Mouse (Mus musculus) gastrocnemius, adult 18-20 months (tissue): Measurements from ENCODE around the gene Stox2. TPM values are rescaled to one million over a fixed set of nuclear protein-coding genes. Genes with fewer than 3 reads are reported as not detected.

Experiments used
- DNase-seq: peaks from one replicate; pipeline ENCODE4 v3.0.0; 2021; ENCODE audit warnings: low spot score
- total RNA-seq, 2 experiments: library from RNA; stranded (reverse); gene quantifications; 2 replicates each; pipeline ENCODE4 v1.2.3; 2021

The Stox2 gene
- total RNA-seq, 2 experiments from 2014 or later = 6.0 to 6.6 TPM

GRCm38 (mm10) chr8:47185396-47185795 is 260.8 kb downstream of the Stox2 start:
- no peak for DNase-seq

- no peak for DNase-seq
Observed at GRCm38 (mm10) chr8:47182771-47183558, 263.2 kb downstream of the Stox2 start.

GRCm38 (mm10) chr8:47182292-47182691 is 263.9 kb downstream of the Stox2 start:
- DNase-seq = no peak

GRCm38 (mm10) chr8:47181032-47181698 is 265.0 kb downstream of the Stox2 start:
- no peak for DNase-seq

GRCm38 (mm10) chr8:47180181-47180580 is 266.0 kb downstream of the Stox2 start:
- DNase-seq = no peak

GRCm38 (mm10) chr8:47178785-47179184 is 267.4 kb downstream of the Stox2 start:
- DNase-seq = no peak

GRCm38 (mm10) chr8:47173823-47174222 is 272.3 kb downstream of the Stox2 start:
- DNase-seq = no peak

- no peak for DNase-seq
Observed at GRCm38 (mm10) chr8:47172848-47173247, 273.3 kb downstream of the Stox2 start.

- no peak for DNase-seq
Observed at GRCm38 (mm10) chr8:47160688-47161087, 285.5 kb downstream of the Stox2 start.

GRCm38 (mm10) chr8:47154521-47154920 is 291.6 kb downstream of the Stox2 start:
- DNase-seq = no peak

GRCm38 (mm10) chr8:47145258-47145657 is 300.9 kb downstream of the Stox2 start:
- no peak for DNase-seq

GRCm38 (mm10) chr8:47136047-47136446 is 310.1 kb downstream of the Stox2 start:
- DNase-seq = no peak

GRCm38 (mm10) chr8:47135586-47135985 is 310.6 kb downstream of the Stox2 start:
- no peak for DNase-seq

- DNase-seq = no peak
Observed at GRCm38 (mm10) chr8:47134736-47135135, 311.4 kb downstream of the Stox2 start.

- DNase-seq = no peak
Observed at GRCm38 (mm10) chr8:47133381-47133780, 312.8 kb downstream of the Stox2 start.

Other genes starting within 250 kb of the Stox2 start
- gene Trappc11, start 87.1 kb upstream of the Stox2 start, total RNA-seq = 10 to 100 TPM; 19.2 to 20.3 TPM
- 10 to 100 TPM; 29.1 to 35.0 TPM for gene Rwdd4a, start 87.3 kb upstream of the Stox2 start, total RNA-seq
- gene Ing2, start 229.2 kb upstream of the Stox2 start, total RNA-seq = 10 to 100 TPM; 17.9 to 18.6 TPM